Mouse (Mus musculus): ENCODE results near the gene Prex1. TPM values are rescaled to one million over a fixed set of nuclear protein-coding genes. Genes with fewer than 3 reads are reported as not detected.
A peak's percentile ranks its signal among the peaks of the same experiment; 100 is the strongest.

Gene Prex1
- polyA plus RNA-seq, 1 experiment from 2014 or later = 10.1 TPM

DNA sequence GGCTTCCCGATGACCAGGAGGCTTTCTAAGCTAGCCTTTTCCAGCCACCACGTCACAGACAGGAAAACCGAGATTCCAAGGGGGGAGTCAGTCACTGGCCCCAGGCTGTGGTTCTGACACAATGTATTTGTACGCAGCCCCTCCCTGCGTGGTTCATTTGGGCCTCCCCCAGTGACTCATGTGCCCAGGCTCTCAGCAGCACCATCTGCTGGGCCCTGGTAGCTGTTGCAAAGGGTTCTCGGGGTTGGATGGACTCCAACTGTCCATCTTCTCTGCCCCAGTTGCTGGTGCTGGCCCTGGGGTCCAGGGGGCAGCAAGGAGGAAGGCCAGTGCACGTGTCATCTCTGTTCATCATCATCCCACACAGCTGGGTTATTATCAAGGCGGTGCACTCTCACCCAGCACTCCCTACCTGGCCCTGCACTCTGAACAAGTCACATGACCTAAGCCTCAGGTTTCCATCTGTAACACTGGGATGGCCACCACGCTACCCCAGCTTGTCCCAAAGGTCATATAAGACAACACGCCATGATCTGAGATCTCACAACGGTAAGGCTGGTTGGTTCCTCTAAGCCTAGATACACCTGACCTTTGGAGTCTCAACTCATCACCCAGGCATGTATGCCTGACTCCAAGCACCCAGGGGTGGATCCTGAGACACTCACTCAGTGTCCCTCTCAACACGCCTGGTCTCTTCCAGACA, 115.0 kb downstream of the Prex1 start:
- no peak overlapping the region for H3K27ac ChIP-seq (ENCODE audit: low read depth, low read length)
- no peaks in the 10 kb centered on the region for H3K9me3 ChIP-seq (replicated peaks; ENCODE audit: control insufficient read depth, low read length)
- no peak overlapping the region for H3K4me3 ChIP-seq (ENCODE audit: low read depth, low read length)
- no peak overlapping the region for H3K9ac ChIP-seq (ENCODE audit: low read depth, low read length)
- no peak overlapping the region for H3K4me2 ChIP-seq
- ATAC-seq (replicated peaks; ENCODE audit: insufficient number of reproducible peaks, low FRiP score, low TSS enrichment) = no peak
- WGBS (ENCODE audit: insufficient replicate concordance) = 81% methylated on average over 12 of the region's 12 CpGs
- no peaks in the 10 kb centered on the region for H3K27me3 ChIP-seq (ENCODE audit: control insufficient read depth, insufficient read depth, low read length)
- no peaks in the 10 kb centered on the region for H3K4me1 ChIP-seq (ENCODE audit: control insufficient read depth, insufficient read depth, low read length)
- no peaks in the 10 kb centered on the region for H3K36me3 ChIP-seq (ENCODE audit: control insufficient read depth, insufficient read depth, low read length)

DNA sequence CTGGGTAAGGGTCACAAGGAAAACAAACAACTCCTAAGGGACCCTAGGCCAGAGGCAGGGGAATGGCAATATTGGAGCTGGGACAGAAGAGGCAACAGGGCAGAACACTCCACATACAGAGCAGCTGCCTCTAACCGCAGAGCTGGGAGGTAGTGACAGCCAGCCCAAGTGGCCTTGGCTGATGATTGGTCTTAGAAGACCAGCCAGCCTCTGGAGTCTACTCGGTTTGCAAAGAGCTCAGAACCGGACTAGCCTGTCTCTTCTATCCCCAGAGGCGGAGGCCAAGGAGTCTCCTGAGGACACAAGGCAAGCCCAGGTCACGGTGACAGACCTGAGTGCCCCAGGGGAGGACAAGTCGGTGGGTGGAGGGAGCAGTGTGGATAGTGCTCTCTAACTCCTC, 115.9 kb downstream of the Prex1 start:
- Histone ChIP-seq H3K36me3 (ENCODE audit: control insufficient read depth, insufficient read depth, low read length) (no peaks in the 10 kb centered on the region), H3K4me1 (ENCODE audit: control insufficient read depth, insufficient read depth, low read length) (0 out of 2 replicates have a peak, but pooled peaks cover under 1% of the 10 kb centered on the region), H3K4me2 (no peak overlapping the region), H3K27me3 (ENCODE audit: control insufficient read depth, insufficient read depth, low read length) (no peaks in the 10 kb centered on the region), H3K4me3 (ENCODE audit: low read depth, low read length) (no peak overlapping the region), H3K9ac (ENCODE audit: low read depth, low read length) (peak overlapping the region; percentile 43; the same call in 1 of the 2 replicates), H3K27ac (ENCODE audit: low read depth, low read length) (no peak overlapping the region), H3K9me3 (replicated peaks; ENCODE audit: control insufficient read depth, low read length) (no peaks in the 10 kb centered on the region)
- WGBS (ENCODE audit: insufficient replicate concordance) = 74% methylated on average over 6 of the region's 6 CpGs
- no peak for ATAC-seq (replicated peaks; ENCODE audit: insufficient number of reproducible peaks, low FRiP score, low TSS enrichment)

DNA sequence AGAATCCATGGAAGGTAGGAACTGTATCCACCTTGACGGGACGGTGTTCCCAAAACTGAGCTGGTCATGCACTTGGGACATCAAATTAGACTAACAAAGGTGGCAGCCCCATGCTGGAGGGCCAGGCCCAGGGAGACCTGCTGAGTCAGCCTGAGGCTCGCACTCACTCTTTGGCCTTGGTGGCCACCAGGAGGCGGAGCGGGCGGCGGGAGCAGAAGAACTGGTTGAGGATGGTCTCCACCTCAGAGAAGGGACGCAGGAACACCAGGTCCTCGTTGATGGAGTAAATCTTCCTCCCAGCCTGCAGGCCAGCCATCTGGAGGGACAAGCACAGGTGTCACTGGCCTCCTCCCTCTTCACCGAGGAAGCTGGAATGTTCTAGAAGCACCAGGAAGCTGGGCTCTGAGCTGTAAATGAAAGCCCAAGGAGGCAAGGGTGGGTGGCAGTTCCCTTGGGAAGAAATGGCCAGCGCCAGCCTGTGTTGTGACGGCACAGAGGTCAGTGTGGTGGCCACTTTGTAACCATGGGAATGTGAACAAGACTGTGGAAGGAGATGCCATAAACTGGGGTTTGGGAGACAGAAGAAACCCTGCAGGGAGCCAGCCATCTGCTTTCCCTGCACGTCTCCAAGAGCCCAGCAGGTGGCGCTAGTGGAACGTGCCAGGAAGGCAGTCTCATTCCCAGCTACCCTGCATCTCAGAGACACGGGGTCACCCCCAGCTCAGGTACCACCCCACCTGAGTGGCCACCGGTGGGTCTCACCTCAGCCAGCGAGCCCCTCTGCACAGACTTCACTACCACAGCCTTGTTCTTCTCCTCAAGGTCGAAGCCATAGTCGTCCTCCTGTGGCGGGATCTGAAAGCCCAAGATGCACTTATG, 121.4 kb downstream of the Prex1 start:
- no peak overlapping the region for H3K4me2 ChIP-seq

DNA sequence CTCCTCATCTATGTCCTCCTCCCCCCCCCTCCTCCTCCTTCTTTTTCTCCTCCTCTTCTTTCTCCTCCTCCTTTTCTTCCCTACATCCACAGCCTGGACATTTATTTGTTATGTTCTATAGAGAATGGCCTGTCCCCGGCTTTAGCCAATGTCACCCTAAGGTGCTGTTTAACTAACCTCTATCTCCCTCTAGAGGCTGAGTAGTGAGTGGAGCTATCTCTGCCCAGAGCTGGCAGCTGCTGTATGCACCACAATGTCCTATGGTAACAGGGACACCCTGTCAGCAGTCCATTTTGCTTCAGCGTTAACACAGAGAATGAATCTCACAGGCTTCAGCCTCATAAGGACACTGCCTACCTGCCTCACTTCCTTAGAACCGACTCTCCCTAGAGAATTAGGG, 129.1 kb downstream of the Prex1 start:
- Histone ChIP-seq H3K27ac (ENCODE audit: low read depth, low read length) (no peak overlapping the region), H3K27me3 (ENCODE audit: control insufficient read depth, insufficient read depth, low read length) (no peaks in the 10 kb centered on the region), H3K4me1 (ENCODE audit: control insufficient read depth, insufficient read depth, low read length) (no peaks in the 10 kb centered on the region), H3K9ac (ENCODE audit: low read depth, low read length) (no peak overlapping the region), H3K9me3 (replicated peaks; ENCODE audit: control insufficient read depth, low read length) (no peaks in the 10 kb centered on the region), H3K36me3 (ENCODE audit: control insufficient read depth, insufficient read depth, low read length) (peaks cover 9% of the 10 kb centered on the region), H3K4me2 (no peak overlapping the region), H3K4me3 (ENCODE audit: low read depth, low read length) (no peak overlapping the region)
- 86% methylated on average over 3 of the region's 3 CpGs for WGBS (ENCODE audit: insufficient replicate concordance)
- ATAC-seq (replicated peaks; ENCODE audit: insufficient number of reproducible peaks, low FRiP score, low TSS enrichment) = no peak

More for the DNA sequence above, 121.4 kb downstream of the Prex1 start:
- ATAC-seq (replicated peaks; ENCODE audit: insufficient number of reproducible peaks, low FRiP score, low TSS enrichment) = no peak; the same call in none of the 2 replicates
- Histone ChIP-seq H3K4me1 (ENCODE audit: control insufficient read depth, insufficient read depth, low read length) (0 out of 2 replicates have a peak, but pooled peaks cover 3% of the 10 kb centered on the region), H3K27me3 (ENCODE audit: control insufficient read depth, insufficient read depth, low read length) (no peaks in the 10 kb centered on the region), H3K27ac (ENCODE audit: low read depth, low read length) (no peak overlapping the region), H3K9me3 (replicated peaks; ENCODE audit: control insufficient read depth, low read length) (no peaks in the 10 kb centered on the region), H3K4me3 (ENCODE audit: low read depth, low read length) (no peak overlapping the region), H3K36me3 (ENCODE audit: control insufficient read depth, insufficient read depth, low read length) (no peaks in the 10 kb centered on the region), H3K9ac (ENCODE audit: low read depth, low read length) (no peak overlapping the region)
- WGBS (ENCODE audit: insufficient replicate concordance) = 50% methylated on average over 21 of the region's 21 CpGs

DNA sequence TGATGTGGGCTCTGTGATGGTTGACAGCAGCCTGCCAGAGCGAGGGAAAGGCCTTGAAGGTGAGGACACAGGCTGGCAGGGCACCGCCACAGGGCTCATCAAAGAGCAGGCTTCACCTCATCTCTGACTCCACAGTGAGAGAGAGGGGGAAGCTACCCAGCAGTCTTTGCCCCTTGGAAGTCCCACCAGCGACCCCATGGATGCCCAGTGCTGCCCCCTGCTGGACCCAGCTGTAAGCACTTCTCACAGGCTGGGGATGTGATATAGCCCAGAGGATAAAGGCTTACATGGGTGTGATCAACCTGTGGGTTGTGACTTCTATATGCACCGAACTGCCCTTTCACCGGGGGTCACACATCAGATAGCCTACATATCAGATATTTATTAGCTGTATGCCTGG, 130.3 kb downstream of the Prex1 start:
- Histone ChIP-seq H3K27ac (ENCODE audit: low read depth, low read length) (no peak overlapping the region), H3K27me3 (ENCODE audit: control insufficient read depth, insufficient read depth, low read length) (no peaks in the 10 kb centered on the region), H3K4me2 (no peak overlapping the region), H3K9me3 (replicated peaks; ENCODE audit: control insufficient read depth, low read length) (no peaks in the 10 kb centered on the region), H3K9ac (ENCODE audit: low read depth, low read length) (no peak overlapping the region), H3K36me3 (ENCODE audit: control insufficient read depth, insufficient read depth, low read length) (peaks cover 9% of the 10 kb centered on the region), H3K4me3 (ENCODE audit: low read depth, low read length) (no peak overlapping the region), H3K4me1 (ENCODE audit: control insufficient read depth, insufficient read depth, low read length) (no peaks in the 10 kb centered on the region)
- no peak for ATAC-seq (replicated peaks; ENCODE audit: insufficient number of reproducible peaks, low FRiP score, low TSS enrichment)
- WGBS (ENCODE audit: insufficient replicate concordance) = 89% methylated on average over 5 of the region's 5 CpGs

DNA sequence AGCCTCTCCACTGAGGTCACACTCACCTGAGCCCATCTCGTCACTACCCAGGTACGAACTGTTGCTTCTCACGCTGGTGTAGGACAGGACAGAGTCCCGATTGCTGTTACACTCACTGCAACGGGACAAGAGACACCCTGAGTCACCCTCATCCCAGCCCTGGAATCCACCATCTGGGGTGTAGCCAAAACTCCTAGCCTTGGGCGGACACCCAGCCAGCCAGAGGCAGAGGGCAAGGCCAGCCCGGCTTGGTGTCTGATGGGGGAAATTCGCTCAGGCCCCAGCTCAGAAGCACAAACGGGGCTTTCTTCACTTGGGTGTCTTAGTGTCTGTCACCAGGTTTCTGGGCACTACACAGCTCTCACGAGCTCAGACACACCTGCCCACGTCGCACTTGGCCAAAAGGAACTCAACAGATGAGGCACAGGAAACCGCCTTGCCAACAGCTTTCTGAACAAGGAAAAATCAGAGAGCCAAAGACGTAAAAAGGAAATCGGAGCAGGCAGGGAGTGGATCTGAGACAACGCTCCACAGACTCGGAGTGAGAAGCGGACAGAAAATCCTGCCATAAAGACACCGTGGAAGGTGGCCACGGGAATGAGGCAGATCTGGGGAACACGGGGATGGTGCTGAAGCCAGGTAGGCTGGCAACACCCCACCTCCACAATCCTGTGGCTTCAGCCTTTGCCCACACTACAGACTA, 131.6 kb downstream of the Prex1 start:
- Histone ChIP-seq H3K36me3 (ENCODE audit: control insufficient read depth, insufficient read depth, low read length) (peaks cover 11% of the 10 kb centered on the region), H3K4me1 (ENCODE audit: control insufficient read depth, insufficient read depth, low read length) (peaks cover 4% of the 10 kb centered on the region; the same call in 1 of the 2 replicates), H3K27ac (ENCODE audit: low read depth, low read length) (no peak overlapping the region), H3K4me3 (ENCODE audit: low read depth, low read length) (no peak overlapping the region), H3K4me2 (no peak overlapping the region), H3K27me3 (ENCODE audit: control insufficient read depth, insufficient read depth, low read length) (no peaks in the 10 kb centered on the region), H3K9ac (ENCODE audit: low read depth, low read length) (no peak overlapping the region), H3K9me3 (replicated peaks; ENCODE audit: control insufficient read depth, low read length) (no peaks in the 10 kb centered on the region)
- ATAC-seq (replicated peaks; ENCODE audit: insufficient number of reproducible peaks, low FRiP score, low TSS enrichment) = no peak
- 88% methylated on average over 21 of the region's 21 CpGs for WGBS (ENCODE audit: insufficient replicate concordance)

DNA sequence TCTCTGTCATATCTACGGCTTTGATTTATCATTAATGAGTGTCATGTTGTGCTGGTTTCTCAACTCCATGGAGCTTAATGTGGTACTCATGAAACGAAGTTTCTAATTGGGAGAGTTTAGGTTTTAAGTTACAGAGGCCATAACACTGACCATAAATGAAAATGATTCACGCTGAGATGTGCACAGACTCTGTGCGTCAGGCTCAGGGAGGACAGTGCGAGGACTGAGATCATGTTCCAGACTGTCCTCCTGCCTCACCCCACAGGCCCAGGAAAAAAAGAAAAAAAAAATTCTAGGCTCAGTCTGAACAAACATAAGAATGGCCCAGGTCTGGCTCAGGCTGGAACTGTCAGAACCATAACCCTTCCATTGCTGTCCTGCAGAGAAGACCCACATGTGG, 133.8 kb downstream of the Prex1 start:
- H3K27ac ChIP-seq (ENCODE audit: low read depth, low read length) = no peak overlapping the region
- H3K4me1 ChIP-seq (ENCODE audit: control insufficient read depth, insufficient read depth, low read length) = peaks cover 4% of the 10 kb centered on the region; the same call in 1 of the 2 replicates
- no peak overlapping the region for H3K4me3 ChIP-seq (ENCODE audit: low read depth, low read length)
- H3K27me3 ChIP-seq (ENCODE audit: control insufficient read depth, insufficient read depth, low read length) = no peaks in the 10 kb centered on the region
- H3K9ac ChIP-seq (ENCODE audit: low read depth, low read length) = no peak overlapping the region
- ATAC-seq (replicated peaks; ENCODE audit: insufficient number of reproducible peaks, low FRiP score, low TSS enrichment) = no peak
- peaks cover 7% of the 10 kb centered on the region for H3K36me3 ChIP-seq (ENCODE audit: control insufficient read depth, insufficient read depth, low read length)
- H3K9me3 ChIP-seq (replicated peaks; ENCODE audit: control insufficient read depth, low read length) = no peaks in the 10 kb centered on the region
- WGBS (ENCODE audit: insufficient replicate concordance) = 89% methylated on average over 5 of the region's 5 CpGs
- no peak overlapping the region for H3K4me2 ChIP-seq

DNA sequence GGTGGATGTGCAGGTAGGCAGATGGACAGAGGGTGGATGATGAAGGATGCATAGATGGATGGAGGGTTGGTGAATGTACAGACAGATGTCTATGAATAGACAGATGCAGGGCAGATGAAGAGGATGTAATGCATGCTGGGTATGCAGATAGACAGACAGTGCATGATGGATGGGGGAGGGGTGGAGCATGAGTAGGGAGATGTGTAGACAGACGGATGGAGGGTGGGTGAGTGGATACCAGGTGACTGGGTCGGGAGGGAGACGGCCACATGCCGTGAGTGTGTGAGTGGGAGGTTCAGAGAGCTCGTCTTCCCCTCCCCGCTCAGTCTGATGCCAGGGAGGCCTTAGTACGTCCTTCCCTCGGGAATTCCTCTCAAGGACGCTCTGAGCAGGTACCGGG, 134.3 kb downstream of the Prex1 start:
- no peak overlapping the region for H3K4me3 ChIP-seq (ENCODE audit: low read depth, low read length)
- peaks cover 4% of the 10 kb centered on the region; the same call in 1 of the 2 replicates for H3K4me1 ChIP-seq (ENCODE audit: control insufficient read depth, insufficient read depth, low read length)
- H3K27ac ChIP-seq (ENCODE audit: low read depth, low read length) = no peak overlapping the region
- 80% methylated on average over 10 of the region's 10 CpGs for WGBS (ENCODE audit: insufficient replicate concordance)
- no peaks in the 10 kb centered on the region for H3K9me3 ChIP-seq (replicated peaks; ENCODE audit: control insufficient read depth, low read length)
- no peak overlapping the region for H3K9ac ChIP-seq (ENCODE audit: low read depth, low read length)
- no peak for ATAC-seq (replicated peaks; ENCODE audit: insufficient number of reproducible peaks, low FRiP score, low TSS enrichment)
- no peaks in the 10 kb centered on the region for H3K27me3 ChIP-seq (ENCODE audit: control insufficient read depth, insufficient read depth, low read length)
- no peak overlapping the region for H3K4me2 ChIP-seq
- H3K36me3 ChIP-seq (ENCODE audit: control insufficient read depth, insufficient read depth, low read length) = peaks cover 7% of the 10 kb centered on the region

Measured in heart, embryonic 11.5 days (tissue).